Mouse (Mus musculus) cerebellum, adult 8-10 months (tissue): ENCODE data around the gene Slc16a5.
"Not testable (repeated sequence)": the region's sequence is repeated elsewhere in the genome, so short reads cannot be mapped to it uniquely, and the experiment has no call there.

Experiments used
- DNase-seq: peaks from one replicate; pipeline ENCODE4 v3.0.0; 2022

Slc16a5 gene

GRCm38 (mm10) chr11:115483278-115483677, 21.0 kb downstream of the Slc16a5 start:
- no peak for DNase-seq

- peak; percentile 83 for DNase-seq
Observed at GRCm38 (mm10) chr11:115483726-115484125, 21.5 kb downstream of the Slc16a5 start.

- DNase-seq = no peak
Observed at GRCm38 (mm10) chr11:115485155-115485554, 22.9 kb downstream of the Slc16a5 start.

- DNase-seq = peak; percentile 65
Observed at GRCm38 (mm10) chr11:115488551-115489104, 26.4 kb downstream of the Slc16a5 start.

- DNase-seq = no peak
Observed at GRCm38 (mm10) chr11:115490441-115491355, 28.4 kb downstream of the Slc16a5 start.

GRCm38 (mm10) chr11:115491356-115492083, 29.2 kb downstream of the Slc16a5 start, which contains the start of gene Nt5c:
Gene Nt5c (minus strand): TSS chr11:115491862.
- DNase-seq = peak; percentile 80

- no peak for DNase-seq
Observed at GRCm38 (mm10) chr11:115492387-115492786, 30.1 kb downstream of the Slc16a5 start.

GRCm38 (mm10) chr11:115496559-115496958, 34.3 kb downstream of the Slc16a5 start:
- not testable (repeated sequence) for DNase-seq

GRCm38 (mm10) chr11:115502636-115503035, 40.4 kb downstream of the Slc16a5 start:
- DNase-seq = no peak

- DNase-seq = no peak
Observed at GRCm38 (mm10) chr11:115506586-115506985, 44.3 kb downstream of the Slc16a5 start.

- DNase-seq = no peak
Observed at GRCm38 (mm10) chr11:115508061-115508460, 45.8 kb downstream of the Slc16a5 start.

- DNase-seq = no peak
Observed at GRCm38 (mm10) chr11:115509773-115510506, 47.7 kb downstream of the Slc16a5 start.

- no peak for DNase-seq
Observed at GRCm38 (mm10) chr11:115510507-115510888, 48.2 kb downstream of the Slc16a5 start.

- DNase-seq = no peak
Observed at GRCm38 (mm10) chr11:115511121-115511520, 48.8 kb downstream of the Slc16a5 start.

- no peak for DNase-seq
Observed at GRCm38 (mm10) chr11:115512004-115512403, 49.7 kb downstream of the Slc16a5 start.

- DNase-seq = no peak
Observed at GRCm38 (mm10) chr11:115512407-115513183, 50.3 kb downstream of the Slc16a5 start.

- peak; percentile 46 for DNase-seq
Observed at GRCm38 (mm10) chr11:115513271-115514237, 51.3 kb downstream of the Slc16a5 start.

- DNase-seq = peak; percentile 98
Observed at GRCm38 (mm10) chr11:115514238-115514663, 52.0 kb downstream of the Slc16a5 start, which contains the start of gene Jpt1. Gene Jpt1 (minus strand): TSS chr11:115514387.

GRCm38 (mm10) chr11:115515021-115515420, 52.7 kb downstream of the Slc16a5 start:
- DNase-seq = no peak

- DNase-seq = no peak
Observed at GRCm38 (mm10) chr11:115516942-115517341, 54.7 kb downstream of the Slc16a5 start.
